Mouse (Mus musculus): ENCODE results near the gene Stip1.
"Not testable (repeated sequence)": the region's sequence is repeated elsewhere in the genome, so short reads cannot be mapped to it uniquely, and the experiment has no call there.

The Stip1 gene

DNA sequence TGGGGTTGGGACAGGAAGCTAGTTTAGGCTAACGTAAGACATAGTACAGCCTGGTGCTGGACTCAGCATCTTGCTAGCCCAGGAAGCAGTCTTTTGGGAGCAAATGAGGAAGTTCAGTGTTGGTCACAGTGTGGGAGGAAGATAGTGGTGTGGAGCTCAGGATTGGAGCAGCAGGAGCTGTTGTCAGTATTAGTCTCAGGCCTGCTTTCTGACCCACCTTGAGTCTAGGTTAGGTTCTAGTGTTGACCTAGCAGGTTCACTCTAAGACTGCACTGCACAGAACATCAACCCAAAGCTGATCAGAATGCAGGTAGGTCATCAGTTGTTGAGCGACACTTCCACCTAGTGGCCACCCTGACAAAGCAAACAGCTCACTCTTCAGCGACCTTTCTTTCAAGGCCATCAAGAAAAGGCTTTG lies 19.5 kb downstream of the Stip1 start:
- in situ Hi-C loops (cut with MboI; ENCODE audit: unreplicated experiment in 2 of 2): loop anchor here (5.0 kb wide), 4 partner anchors 43 to 528 kb away; partner anchors contain the start of genes Esrra (in 1 of the 2), Kcnk4 (in 1 of the 2) and Plcb3 (in 1 of the 2)

DNA sequence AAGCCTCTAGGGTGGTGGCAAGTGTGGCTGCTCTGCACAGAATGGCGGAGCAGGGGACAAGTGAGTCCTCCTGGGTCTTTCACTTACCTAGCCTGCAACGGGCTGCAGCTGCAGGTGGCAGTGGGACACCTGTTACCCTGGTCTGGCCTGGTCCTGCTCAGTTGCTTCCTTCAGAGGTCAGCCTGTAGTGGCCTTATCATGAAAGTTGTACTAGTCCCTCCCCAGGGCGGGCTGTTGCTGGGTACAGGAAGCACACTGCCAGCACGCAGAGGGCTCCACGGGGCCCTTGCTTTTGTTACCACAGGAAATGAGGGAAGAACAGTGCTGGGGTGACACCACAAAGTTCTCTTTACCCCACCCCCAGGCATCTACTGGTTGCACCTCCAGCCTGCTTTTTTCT lies 20.6 kb downstream of the Stip1 start, which contains the start of gene Fermt3:
Fermt3 (minus strand) TSS at position 279 of the 400 bp plus-strand sequence.
- in situ Hi-C loops (cut with MboI; ENCODE audit: unreplicated experiment in 2 of 2): loop anchor here in 1 of 2 experiments (5.0 kb wide), 1 partner anchor 37 kb away; the partner anchor contains the start of gene Fkbp2

DNA sequence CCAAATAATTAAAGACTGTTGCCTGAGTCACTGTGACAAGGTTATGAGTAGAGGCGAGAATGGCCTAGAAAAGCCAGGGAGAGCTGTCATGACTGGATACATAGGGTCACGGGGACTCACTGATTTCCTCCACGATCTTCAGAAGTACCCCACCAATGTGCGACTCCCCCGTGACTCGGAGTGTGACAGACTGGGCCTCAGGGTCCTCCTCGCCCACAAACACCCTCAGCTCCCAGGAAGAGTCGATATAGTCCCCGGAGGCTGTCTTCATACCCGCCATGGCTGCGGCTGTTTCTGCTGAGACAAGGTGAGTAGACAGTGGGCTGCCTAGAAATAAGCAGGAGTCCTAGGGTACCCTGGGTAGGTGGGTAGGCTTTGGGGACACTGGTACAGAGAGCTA lies 21.2 kb downstream of the Stip1 start:
- in situ Hi-C loops (cut with MboI; ENCODE audit: unreplicated experiment in 2 of 2): loop anchor here in 1 of 2 experiments (5.0 kb wide), 1 partner anchor 36 kb away; the partner anchor contains the start of gene Fkbp2

DNA sequence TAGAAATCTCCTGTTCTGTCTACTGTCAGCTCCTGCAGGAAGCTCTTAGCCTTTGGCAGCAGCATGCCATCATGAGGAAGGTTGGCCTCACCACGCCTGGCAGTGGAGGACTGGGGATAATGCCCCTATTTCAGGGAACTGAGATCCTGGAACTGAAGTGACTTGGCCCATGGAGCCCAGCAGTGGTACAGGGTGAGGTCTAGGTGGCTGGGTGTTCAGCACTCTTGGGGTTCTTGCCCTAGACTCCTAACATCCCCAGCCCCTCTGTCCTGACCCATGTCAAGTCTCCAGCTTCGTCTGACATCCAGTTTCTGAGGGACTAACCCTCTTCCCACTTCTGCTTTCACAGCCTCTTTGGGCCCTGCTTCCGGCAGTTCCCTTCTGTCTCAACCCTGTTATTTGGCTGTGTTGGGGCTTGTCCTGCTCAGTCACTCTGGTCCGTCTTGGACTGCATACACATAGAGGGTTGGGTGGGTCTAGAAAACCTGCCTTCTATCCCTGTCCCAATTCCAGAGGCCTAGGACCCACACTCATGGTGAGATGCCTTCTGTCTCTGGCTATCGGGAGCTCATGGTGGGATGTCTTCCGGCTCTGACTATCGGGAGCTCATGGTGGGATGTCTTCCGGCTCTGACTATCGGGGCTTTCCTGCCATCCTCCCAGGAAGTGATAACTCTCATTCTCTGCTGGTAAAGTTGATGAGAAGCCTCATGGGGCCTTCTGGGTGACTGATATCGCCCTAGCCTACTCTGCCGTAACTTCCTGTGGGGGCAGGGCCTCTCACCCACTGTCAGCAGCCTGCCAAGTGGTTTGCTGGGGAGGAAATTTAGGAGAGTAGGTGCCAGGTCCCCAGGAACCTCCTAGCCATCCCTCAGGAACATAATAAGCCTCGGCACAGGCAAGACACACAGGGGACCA lies 22.0 kb downstream of the Stip1 start:
- in situ Hi-C loops (cut with MboI; ENCODE audit: unreplicated experiment in 2 of 2): loop anchor here in 1 of 2 experiments (5.0 kb wide), 1 partner anchor 35 kb away; the partner anchor contains the start of gene Fkbp2

DNA sequence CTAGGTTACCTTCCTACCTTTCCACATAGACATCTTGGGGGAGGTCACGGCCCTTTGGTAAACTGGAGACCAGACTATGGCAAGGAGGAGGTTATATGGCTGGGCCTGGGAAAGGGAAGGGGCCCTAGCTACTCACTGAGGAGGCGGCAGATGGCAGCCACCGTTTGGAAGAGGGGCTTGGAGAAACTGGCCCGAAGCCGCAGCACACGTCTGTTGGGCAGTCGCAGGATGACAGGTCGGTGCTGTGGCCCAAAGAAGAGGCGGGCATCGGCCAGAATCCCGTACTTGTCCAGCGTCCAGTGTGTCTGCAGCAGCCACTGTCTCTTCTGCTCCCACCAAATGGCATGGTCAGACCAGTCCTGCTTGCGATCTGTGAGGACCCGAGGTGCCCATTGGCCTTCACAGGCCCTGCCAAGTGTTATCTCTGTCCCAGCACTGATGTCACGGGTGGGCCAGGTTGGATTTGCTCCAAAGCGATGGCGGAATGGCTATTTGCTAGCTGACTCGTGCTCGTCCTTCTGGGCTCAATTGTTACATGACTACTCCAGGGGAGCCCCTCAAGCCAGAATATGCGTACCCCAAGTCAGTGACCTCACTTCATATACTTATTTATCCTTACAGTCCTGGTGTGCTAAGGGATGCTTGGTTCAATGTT lies 25.2 kb downstream of the Stip1 start:
- in situ Hi-C loops (cut with MboI; ENCODE audit: unreplicated experiment in 2 of 2): loop anchor here in 1 of 2 experiments (5.0 kb wide), 1 partner anchor 32 kb away; the partner anchor contains the start of gene Fkbp2

DNA sequence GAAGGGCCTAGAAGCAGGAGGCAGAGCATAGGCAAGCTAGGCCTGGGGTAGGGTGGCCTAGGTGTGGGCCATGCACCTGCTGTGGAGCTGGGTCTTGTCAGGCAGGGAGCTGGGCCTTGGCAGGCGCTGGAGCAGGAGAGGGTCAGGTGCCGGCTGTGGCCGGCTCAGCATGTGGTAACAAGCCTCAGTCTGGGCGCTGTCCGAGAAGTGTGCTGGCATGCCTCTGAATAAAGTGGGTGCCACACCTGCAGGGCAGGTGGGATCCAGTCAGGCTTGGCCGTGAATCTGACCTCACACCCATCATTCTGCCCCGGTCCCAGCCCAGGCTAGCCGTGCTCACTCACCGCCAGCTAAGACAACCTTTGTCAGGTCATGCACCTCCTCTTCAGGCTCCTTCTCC lies 25.8 kb downstream of the Stip1 start:
- in situ Hi-C loops (cut with MboI; ENCODE audit: unreplicated experiment in 2 of 2): no loop called here

DNA sequence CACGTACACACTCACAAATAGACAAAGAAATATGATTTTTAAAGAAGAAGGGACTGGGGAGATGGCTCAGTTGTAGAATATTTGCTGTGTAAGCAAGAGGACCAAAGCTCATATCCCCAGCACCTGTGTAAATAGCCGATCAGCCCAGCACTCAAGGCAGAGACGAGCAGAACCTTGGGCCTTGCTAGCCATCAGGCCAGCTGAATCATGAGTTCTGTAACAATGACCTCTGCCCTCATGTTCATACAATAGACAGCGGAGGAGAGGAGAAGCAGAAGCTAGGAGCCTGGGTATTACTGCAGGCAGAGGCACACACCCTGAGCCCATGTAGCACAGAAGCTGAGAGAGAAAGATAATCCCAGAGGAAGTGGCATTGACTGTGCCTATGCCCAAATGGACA lies 27.3 kb downstream of the Stip1 start:
- in situ Hi-C loops (cut with MboI; ENCODE audit: unreplicated experiment in 2 of 2): no loop called here

DNA sequence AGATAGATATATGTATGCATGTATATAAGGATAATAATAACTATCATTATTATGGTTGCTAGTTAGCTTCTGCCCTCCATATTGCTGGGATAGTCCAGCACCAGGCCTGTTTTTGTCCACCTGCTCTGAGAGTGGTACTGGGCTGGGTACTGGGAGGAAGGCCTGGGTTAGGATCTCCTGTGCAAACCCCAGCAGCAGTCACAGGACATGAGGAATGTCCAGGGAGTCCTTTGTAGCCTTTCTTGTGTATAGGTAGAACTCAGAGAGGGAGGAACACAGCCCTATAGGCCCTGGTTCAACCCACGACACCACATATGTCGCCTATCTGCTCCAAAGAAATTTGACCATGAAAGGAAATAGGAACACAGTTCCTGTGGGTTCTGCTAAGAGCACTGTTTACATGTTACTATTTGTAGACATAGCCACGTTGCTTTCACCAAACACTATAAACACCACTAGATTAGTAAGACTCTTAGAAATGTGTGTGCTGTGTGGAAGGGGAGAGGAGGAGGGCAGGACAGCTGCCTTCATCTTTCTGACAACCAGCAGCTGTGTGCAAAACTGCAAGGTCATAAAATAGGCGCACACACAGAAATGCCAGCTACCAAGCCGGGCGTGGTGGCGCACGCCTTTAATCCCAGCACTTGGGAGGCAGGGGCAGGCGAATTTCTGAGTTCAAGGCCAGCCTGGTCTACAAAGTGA lies 32.7 kb downstream of the Stip1 start:
- in situ Hi-C loops (cut with MboI; ENCODE audit: unreplicated experiment in 2 of 2): no loop called here

DNA sequence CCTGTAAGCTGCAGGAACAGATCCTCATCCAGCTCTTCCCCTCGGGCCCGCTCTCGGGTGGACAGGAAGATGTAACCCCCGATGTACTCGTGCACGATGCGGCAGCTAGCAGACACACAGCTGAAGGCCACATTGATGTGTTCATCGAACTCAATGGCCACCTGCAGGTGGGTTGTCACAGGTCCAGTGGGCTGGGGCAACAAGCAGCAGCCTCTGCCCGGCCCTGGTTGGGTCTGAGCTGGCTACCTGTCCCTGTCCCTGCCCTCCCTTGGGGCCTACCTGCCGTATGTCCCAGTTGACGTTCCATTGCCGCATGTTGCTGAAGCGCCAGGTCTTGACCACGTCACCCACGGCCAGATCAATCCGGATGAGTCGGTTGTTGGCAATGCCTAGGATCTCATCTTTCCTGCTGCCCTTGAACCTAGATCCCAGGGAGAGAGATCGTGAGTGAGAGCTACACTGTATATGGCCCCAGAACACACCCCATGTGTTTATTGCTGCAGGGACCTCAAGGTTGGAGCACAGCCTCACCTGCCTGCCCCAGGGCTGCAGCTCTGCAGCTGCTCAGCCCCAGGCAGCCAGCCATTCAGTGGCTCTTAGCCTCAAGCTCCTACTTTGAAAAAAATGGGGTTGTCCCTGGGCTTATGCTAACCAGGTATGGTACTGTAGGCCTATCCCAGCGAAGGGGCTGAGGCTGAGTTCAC lies 40.3 kb downstream of the Stip1 start:
- in situ Hi-C loops (cut with MboI; ENCODE audit: unreplicated experiment in 2 of 2): no loop called here

DNA sequence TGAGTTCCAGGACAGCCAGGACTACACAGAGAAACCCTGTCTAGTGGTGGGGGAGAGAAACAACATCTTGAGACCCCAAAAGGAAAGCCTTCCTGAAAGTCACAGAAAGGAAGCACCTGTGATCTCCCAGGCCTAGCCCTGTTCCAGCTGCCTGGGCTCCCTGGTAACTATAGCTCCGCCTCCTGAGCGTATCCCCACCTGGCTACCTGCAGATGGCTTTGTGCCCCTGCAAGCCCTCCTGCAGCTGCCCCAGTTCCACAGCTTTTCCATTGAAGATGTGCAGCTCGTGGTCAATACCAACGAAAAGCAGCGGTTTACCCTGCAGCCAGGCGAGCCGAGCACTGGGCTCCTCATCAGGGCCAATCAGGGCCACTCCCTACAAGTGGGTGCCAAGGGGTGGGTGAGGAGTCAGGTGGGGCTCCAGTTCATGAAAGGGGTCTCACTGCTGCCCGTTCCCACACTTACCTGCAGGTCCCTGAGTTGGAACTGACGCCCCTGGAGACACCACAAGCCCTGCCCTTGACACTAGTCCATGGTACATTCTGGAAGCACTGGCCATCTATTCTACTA lies 42.0 kb downstream of the Stip1 start:
- in situ Hi-C loops (cut with MboI; ENCODE audit: unreplicated experiment in 2 of 2): no loop called here

DNA sequence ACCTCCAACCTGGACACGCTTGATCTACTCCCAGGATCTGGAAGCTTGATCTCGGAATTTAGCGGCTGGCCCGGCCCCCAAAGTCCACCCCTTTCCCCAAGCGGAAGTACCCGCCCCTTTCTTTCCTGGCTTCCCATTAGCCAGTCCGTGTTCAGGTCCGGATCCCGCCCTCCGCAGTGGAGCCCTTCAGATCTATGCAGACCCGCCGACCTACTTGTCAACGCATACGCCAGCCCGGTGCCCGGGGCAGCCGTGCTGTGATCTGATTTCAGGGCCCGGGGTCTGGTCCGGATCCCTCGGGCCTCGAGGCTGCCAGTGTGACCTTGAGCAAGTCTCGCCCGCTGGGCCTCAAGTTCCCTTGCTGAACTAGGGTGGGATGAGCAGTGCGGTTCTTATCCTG lies 43.8 kb downstream of the Stip1 start, which contains the start of the genes Nudt22 and Trpt1:
Nudt22 (minus strand) TSS at position 112 of the 400 bp plus-strand sequence.
Trpt1 (plus strand) TSS at position 126 of the 400 bp plus-strand sequence.
- in situ Hi-C loops (cut with MboI; ENCODE audit: unreplicated experiment in 2 of 2): no loop called here

DNA sequence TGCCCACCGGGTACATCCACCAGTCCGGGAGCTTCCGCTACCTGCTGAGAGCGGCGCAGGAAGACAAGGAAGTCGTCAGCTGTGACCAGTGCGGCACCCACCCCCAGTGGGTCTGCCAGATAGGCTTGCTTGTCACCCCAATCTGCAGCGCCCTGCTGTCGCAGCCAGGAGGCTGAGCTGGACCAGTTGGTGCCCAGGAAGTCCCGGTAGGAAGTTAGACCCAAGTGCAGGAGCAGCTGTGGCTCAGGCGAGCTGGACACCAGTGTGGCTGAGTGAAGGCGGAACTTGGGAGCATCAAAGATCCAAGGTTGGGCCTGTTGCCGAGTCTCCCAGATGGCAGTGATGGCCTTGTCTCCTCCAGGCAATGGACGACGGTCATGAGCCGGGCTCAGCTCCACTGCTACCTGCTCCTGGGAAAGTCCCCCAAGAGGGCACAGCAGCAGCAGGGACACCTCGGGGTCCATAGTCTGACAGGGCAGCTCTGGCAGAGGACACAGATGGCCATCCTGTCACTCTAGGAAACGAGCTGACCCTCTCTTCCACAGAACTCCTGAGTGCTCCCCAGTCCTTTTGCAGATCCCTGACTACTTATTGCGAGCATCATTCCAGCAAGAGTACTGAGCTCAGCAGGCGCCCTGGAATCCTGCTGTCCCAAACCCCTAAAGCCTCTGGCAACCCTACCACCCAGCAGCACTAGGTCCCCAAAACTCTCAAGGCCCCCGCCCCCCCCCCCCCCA lies 44.3 kb downstream of the Stip1 start:
- in situ Hi-C loops (cut with MboI; ENCODE audit: unreplicated experiment in 2 of 2): no loop called here

DNA sequence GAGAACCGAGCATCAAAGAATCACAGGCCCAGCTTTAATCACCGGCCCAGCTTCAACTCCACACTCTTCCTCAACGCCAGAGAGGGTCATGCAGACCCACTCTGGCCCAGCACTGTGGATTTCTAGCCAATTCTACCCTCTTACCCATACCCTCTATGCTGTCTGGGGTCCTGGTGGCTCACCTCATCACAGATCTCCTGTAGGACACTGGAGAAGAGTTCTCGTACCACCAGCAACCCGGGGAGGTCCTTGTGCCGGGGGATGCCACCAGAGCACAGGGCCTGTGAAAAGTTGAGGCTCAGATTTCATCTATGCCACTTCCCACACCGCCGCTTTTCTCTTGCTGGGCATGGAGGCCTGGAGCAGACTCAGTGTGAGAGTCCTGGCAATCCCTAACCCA lies 45.3 kb downstream of the Stip1 start:
- in situ Hi-C loops (cut with MboI; ENCODE audit: unreplicated experiment in 2 of 2): no loop called here

DNA sequence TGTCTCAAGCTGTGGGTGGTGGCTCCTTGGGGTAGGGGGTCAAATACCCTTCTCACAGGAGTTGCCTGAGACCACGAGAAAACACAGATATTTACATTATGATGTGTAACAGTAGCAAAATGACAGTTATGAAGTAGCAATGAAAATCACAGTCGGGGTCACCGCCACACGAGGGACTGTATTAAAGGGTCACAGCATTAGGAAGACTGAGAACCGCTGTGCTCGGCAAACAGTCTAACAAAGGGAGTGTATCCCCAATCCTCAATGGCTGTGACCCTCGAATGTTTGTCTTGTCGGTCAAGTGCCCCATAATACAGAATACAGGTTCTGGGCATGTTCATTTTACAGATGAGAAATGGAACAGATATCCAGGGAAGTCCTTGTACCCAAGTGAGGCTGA lies 45.8 kb downstream of the Stip1 start:
- in situ Hi-C loops (cut with MboI; ENCODE audit: unreplicated experiment in 2 of 2): no loop called here

DNA sequence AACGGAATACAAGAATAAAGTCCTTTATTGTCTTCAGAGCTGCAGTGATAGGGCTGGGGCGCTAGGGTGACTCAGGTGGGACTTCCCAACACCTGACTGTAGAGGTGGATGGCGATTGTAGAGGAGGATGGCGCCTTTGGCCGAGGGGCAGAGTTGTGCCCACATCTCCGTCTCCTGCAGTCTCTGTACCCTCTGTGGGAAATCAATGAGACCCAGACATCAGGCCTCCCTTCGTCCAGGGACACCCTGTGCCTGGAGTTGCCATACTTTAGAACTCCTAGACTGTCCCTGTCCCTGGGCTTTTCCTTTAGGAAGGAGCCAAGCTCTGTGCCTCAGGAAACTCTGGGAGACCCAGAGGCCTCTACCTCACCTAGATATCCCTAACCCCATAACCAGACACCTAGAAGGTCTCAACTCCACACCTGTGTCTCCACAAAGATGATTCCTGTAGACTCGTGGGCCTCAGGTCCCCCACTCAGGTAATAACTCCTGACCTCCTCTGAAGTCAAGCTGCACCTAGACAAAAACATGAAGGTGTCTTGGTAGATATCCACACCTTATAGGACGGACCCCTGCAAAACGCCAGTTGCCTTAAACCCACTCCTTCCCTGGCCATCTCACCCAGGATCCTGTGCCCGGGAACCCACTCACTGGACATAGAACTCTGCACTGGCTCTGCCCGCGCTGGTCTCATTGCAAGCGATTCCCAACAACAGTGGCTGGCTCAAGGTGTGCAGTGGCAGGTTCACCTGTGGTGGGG lies 46.6 kb downstream of the Stip1 start:
- in situ Hi-C loops (cut with MboI; ENCODE audit: unreplicated experiment in 2 of 2): no loop called here

DNA sequence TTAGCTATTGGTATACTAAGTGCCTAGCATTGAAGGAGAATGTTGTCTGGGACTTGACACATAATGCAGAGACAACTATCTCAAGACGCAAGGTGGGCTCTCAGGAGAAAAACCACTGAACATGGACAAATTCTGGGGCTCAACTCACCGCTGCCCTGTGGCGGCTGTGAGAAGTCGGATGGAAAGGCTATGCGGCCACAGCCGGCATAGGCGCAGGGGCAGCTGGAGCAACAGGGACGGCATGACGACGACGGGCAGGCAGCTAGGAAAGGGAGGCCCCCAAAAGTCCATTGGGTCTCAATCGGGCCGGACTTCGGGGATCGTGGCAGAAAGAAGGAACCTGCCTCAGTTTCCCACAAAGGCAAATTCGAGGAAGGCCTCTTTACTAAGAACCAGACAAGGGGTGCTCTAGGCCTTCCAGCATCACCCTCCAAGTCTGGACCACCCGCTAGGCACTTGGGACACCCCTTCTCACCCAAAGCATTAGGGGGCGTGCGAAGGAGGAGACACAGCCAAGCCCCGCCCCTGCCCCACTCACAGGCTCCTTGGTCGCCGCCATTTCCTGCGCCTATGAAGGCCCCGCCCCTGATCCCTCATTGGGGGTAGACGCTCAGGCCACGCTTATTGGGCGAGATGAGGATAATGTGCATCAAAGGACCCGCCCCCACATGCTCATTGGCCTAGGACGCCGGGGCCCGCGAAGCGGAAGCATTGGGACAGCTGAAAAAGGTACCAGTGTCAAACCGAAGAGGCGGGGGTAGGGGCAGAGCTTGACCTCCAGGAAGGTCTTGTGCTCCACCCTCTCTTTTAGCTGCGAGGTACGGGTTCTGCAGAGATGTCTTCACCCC lies 47.5 kb downstream of the Stip1 start, which contains the start of gene Dnajc4:
Dnajc4 (minus strand) TSS at position 562 of the 848 bp plus-strand sequence.
- in situ Hi-C loops (cut with MboI; ENCODE audit: unreplicated experiment in 2 of 2): no loop called here

DNA sequence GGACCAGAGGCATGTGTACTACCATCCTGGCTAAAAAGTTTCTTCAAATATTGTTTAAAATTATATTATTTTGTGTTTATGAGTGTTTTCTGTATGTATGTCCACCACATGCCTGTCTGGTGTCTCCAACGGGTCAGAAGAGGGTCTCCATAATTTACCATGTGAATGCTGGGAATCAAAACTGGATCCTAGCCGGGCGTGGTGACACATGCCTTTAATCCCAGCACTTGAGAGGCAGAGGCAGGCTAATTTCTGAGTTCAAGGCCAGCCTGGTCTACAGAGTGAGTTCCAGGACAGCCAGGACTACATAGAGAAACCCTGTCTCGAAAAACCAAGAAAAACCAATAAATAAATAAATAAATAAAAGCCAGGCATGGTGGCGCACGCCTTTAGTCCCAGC lies 48.6 kb downstream of the Stip1 start:
- in situ Hi-C loops (cut with MboI; ENCODE audit: unreplicated experiment in 2 of 2): not testable (repeated sequence)

Measured in v-Abl transformed pro-B cells (cell line).